Mouse (Mus musculus) erythroblast, embryonic 14.5 days (primary cell): ENCODE results near the gene Wdr6. TPM values are rescaled to one million over a fixed set of nuclear protein-coding genes. Genes with fewer than 3 reads are reported as not detected.

Experiments
- H3K27me3 ChIP-seq: 2 replicates; pipeline ENCODE4 v1.6.1; 2012; ENCODE audit warnings: inconsistent platforms; ENCODE audit not compliant: control insufficient read depth
- H3K36me3 ChIP-seq: 2 replicates; pipeline ENCODE4 v1.6.1; 2012; ENCODE audit warnings: mild to moderate bottlenecking, inconsistent platforms; ENCODE audit not compliant: control insufficient read depth
- H3K4me1 ChIP-seq: 2 replicates; pipeline ENCODE4 v1.6.1; 2012; ENCODE audit warnings: inconsistent platforms; ENCODE audit not compliant: control insufficient read depth
- H3K4me3 ChIP-seq: replicated peaks from 2 replicates; pipeline ENCODE3; 2012; ENCODE audit warnings: moderate library complexity, mild to moderate bottlenecking, inconsistent platforms
- H3K9me3 ChIP-seq: 2 replicates; pipeline ENCODE4 v1.6.1; 2012; ENCODE audit warnings: low read length, inconsistent platforms, mixed read lengths; ENCODE audit not compliant: control insufficient read depth
- GATA1 ChIP-seq: IDR thresholded peaks from 2 replicates; pipeline ENCODE4 v1.6.1; 2012; ENCODE audit warnings: low read length, inconsistent platforms, mixed read lengths
- TAL1 ChIP-seq: IDR thresholded peaks from 3 replicates; pipeline ENCODE4 v1.6.1; 2012; ENCODE audit warnings: low read length, inconsistent platforms, mixed read lengths
- polyA plus RNA-seq: library from polyadenylated mRNA; stranded (reverse); fragments of >175 nt; gene quantifications from 2 replicates; pipeline ENCODE4 v1.2.3, GENCODE M21; 2012

Wdr6 gene
- polyA plus RNA-seq, 1 experiment: 0.24 TPM

- no peaks in the 10 kb centered on the region for H3K9me3 ChIP-seq
- no peak for TF ChIP-seq GATA1
- no peak for TF ChIP-seq TAL1
- peak within 1 kb of the TSS; percentile 64 for H3K4me3 ChIP-seq
- peaks cover 18% of the 10 kb centered on the region for H3K4me1 ChIP-seq
- peaks cover 8% of the 10 kb centered on the region for H3K36me3 ChIP-seq
- peaks cover 14% of the 10 kb centered on the region for H3K27me3 ChIP-seq
These were observed 18.6 kb upstream of the Wdr6 start, which contains the start of gene P4htm for GRCm38 (mm10) chr9:108596998-108597764. Gene P4htm (minus strand): TSS chr9:108597667.

GRCm38 (mm10) chr9:108594354-108594753 lies 15.8 kb upstream of the Wdr6 start:
- Histone ChIP-seq H3K9me3 (no peaks in the 10 kb centered on the region), H3K36me3 (no peaks in the 10 kb centered on the region), H3K4me3 (no peak overlapping the region), H3K4me1 (peaks cover 18% of the 10 kb centered on the region), H3K27me3 (peaks cover 14% of the 10 kb centered on the region)
- TF ChIP-seq TAL1 (no peak), GATA1 (no peak)

GRCm38 (mm10) chr9:108591462-108591861 lies 12.9 kb upstream of the Wdr6 start:
- H3K9me3 ChIP-seq: no peaks in the 10 kb centered on the region
- H3K4me1 ChIP-seq: peaks cover 14% of the 10 kb centered on the region
- no peak overlapping the region for H3K4me3 ChIP-seq
- H3K27me3 ChIP-seq: no peaks in the 10 kb centered on the region; the same call in 1 of the 2 replicates
- TF ChIP-seq TAL1 (no peak), GATA1 (no peak)
- H3K36me3 ChIP-seq: no peaks in the 10 kb centered on the region

GRCm38 (mm10) chr9:108589229-108589628 lies 10.7 kb upstream of the Wdr6 start:
- Histone ChIP-seq H3K9me3 (no peaks in the 10 kb centered on the region), H3K4me1 (peaks cover 9% of the 10 kb centered on the region), H3K4me3 (no peak overlapping the region), H3K36me3 (no peaks in the 10 kb centered on the region), H3K27me3 (no peaks in the 10 kb centered on the region)
- no peak for TF ChIP-seq GATA1
- TF ChIP-seq TAL1: no peak

GRCm38 (mm10) chr9:108587571-108588180 lies 9.1 kb upstream of the Wdr6 start:
- TF ChIP-seq TAL1: no peak
- TF ChIP-seq GATA1: no peak
- no peaks in the 10 kb centered on the region for H3K27me3 ChIP-seq
- no peaks in the 10 kb centered on the region for H3K9me3 ChIP-seq
- H3K4me1 ChIP-seq: peaks cover 9% of the 10 kb centered on the region
- H3K36me3 ChIP-seq: no peaks in the 10 kb centered on the region
- no peak overlapping the region for H3K4me3 ChIP-seq

- H3K4me1 ChIP-seq: peaks cover 33% of the 10 kb centered on the region
- H3K36me3 ChIP-seq: peaks cover 24% of the 10 kb centered on the region
- H3K4me3 ChIP-seq: peak overlapping the region; percentile 79
- H3K9me3 ChIP-seq: no peaks in the 10 kb centered on the region
- H3K27me3 ChIP-seq: no peaks in the 10 kb centered on the region
- no peak for TF ChIP-seq GATA1
- no peak for TF ChIP-seq TAL1
These were observed 778 bp upstream of the Wdr6 start for GRCm38 (mm10) chr9:108579344-108579690.

GRCm38 (mm10) chr9:108577934-108578544 lies 500 bp downstream of the Wdr6 start:
- H3K27me3 ChIP-seq: no peaks in the 10 kb centered on the region
- TF ChIP-seq TAL1 (no peak), GATA1 (no peak)
- H3K36me3 ChIP-seq: peaks cover 37% of the 10 kb centered on the region
- H3K4me1 ChIP-seq: peaks cover 39% of the 10 kb centered on the region
- no peaks in the 10 kb centered on the region for H3K9me3 ChIP-seq
- H3K4me3 ChIP-seq: peak overlapping the region; percentile 79

GRCm38 (mm10) chr9:108577025-108577424 lies 1.5 kb downstream of the Wdr6 start:
- Histone ChIP-seq H3K36me3 (peaks cover 47% of the 10 kb centered on the region), H3K9me3 (no peaks in the 10 kb centered on the region), H3K4me3 (no peak overlapping the region), H3K4me1 (peaks cover 39% of the 10 kb centered on the region), H3K27me3 (no peaks in the 10 kb centered on the region)
- TF ChIP-seq TAL1 (no peak), GATA1 (no peak)
